Mouse (Mus musculus): ENCODE results near the gene Pcsk4.

- TF ChIP-seq CTCF (IDR thresholded peaks at IDR 0.05; ENCODE audit: insufficient read depth, low read depth, low read length) (no peak), POLR2A (IDR thresholded peaks at IDR 0.05; ENCODE audit: insufficient read depth, low read depth, low read length) (no peak)
These were observed 28.6 kb downstream of the Pcsk4 start for GRCm38 (mm10) chr10:80300672-80301181.
